Mouse (Mus musculus) liver, embryonic 15.5 days (tissue): ENCODE measurements around the gene Zfp280c. TPM values are rescaled to one million over a fixed set of nuclear protein-coding genes. Genes with fewer than 3 reads are reported as not detected.
A peak's percentile ranks its signal among the peaks of the same experiment; 100 is the strongest.

Experiments
- ATAC-seq: fragments of 200-750 bp; cut with Nextera tagmentation; 2 replicates; pipeline ENCODE4 v1.8.0; 2017; ENCODE audit warnings: moderate number of reproducible peaks, mild to moderate bottlenecking, moderate library complexity; ENCODE audit not compliant: insufficient read depth
- H3K27ac ChIP-seq: fragments of 300-500 bp; sonication (generic); replicated peaks from 2 replicates; pipeline ENCODE4 v1.5.1; 2015; ENCODE audit warnings: mild to moderate bottlenecking, inconsistent platforms
- H3K27me3 ChIP-seq: fragments of 300-500 bp; sonication (generic); 2 replicates; pipeline ENCODE4 v1.6.1; 2015; ENCODE audit warnings: mild to moderate bottlenecking, inconsistent platforms
- H3K36me3 ChIP-seq: fragments of 300-500 bp; sonication (generic); replicated peaks from 2 replicates; pipeline ENCODE4 v1.6.1; 2015; ENCODE audit warnings: moderate library complexity, mild to moderate bottlenecking, inconsistent platforms
- H3K4me1 ChIP-seq: fragments of 300-500 bp; sonication (generic); replicated peaks from 2 replicates; pipeline ENCODE4 v1.6.1; 2015; ENCODE audit warnings: inconsistent platforms
- H3K4me2 ChIP-seq: fragments of 300-500 bp; sonication (generic); 2 replicates; pipeline ENCODE4 v1.6.1; 2015; ENCODE audit warnings: moderate library complexity, mild to moderate bottlenecking, inconsistent platforms
- H3K4me3 ChIP-seq: fragments of 300-500 bp; sonication (generic); replicated peaks from 2 replicates; pipeline ENCODE4 v1.5.1; 2015; ENCODE audit warnings: mild to moderate bottlenecking, inconsistent platforms
- H3K9ac ChIP-seq: fragments of 300-500 bp; sonication (generic); 2 replicates; pipeline ENCODE4 v1.6.1; 2015; ENCODE audit warnings: moderate library complexity, mild to moderate bottlenecking, inconsistent platforms
- H3K9me3 ChIP-seq: fragments of 300-500 bp; sonication (generic); replicated peaks from 2 replicates; pipeline ENCODE4 v1.6.1; 2016; ENCODE audit warnings: inconsistent platforms
- WGBS: fragments of 180-500 bp; shearing (Covaris S2); methylation state at CpG from one replicate; pipeline ENCODE4 v1.1.7; 2015; ENCODE audit warnings: mixed read lengths; ENCODE audit not compliant: insufficient replicate concordance; 5-methylcytosine and 5-hydroxymethylcytosine counted together
- polyA plus RNA-seq: library from polyadenylated mRNA; unstranded; fragments of >200 nt; fragmentation: Nextera tagmentation; extraction: Ambion mirVana; gene quantifications from 2 replicates; pipeline ENCODE4 v1.2.1, GENCODE M21; 2015

Gene Zfp280c
- polyA plus RNA-seq, 1 experiment from 2014 or later, result 2.3 TPM

- WGBS, result 10% methylated on average over 3 of the region's 3 CpGs
- H3K27me3 ChIP-seq, result no peaks in the 10 kb centered on the region; the same call in 1 of the 2 replicates
Observed at GRCm38 (mm10) chrX:48526435-48526834, 67.9 kb downstream of the Zfp280c start.

GRCm38 (mm10) chrX:48525866-48526265, 68.4 kb downstream of the Zfp280c start:
- H3K4me2 ChIP-seq, result no peak overlapping the region
- H3K27me3 ChIP-seq, result no peaks in the 10 kb centered on the region; the same call in 1 of the 2 replicates
- no peak for ATAC-seq
- H3K36me3 ChIP-seq, result no peaks in the 10 kb centered on the region
- H3K27ac ChIP-seq, result no peak overlapping the region
- WGBS, result 50% methylated on average over 8 of the region's 8 CpGs
- no peaks in the 10 kb centered on the region for H3K9me3 ChIP-seq
- H3K4me1 ChIP-seq, result no peaks in the 10 kb centered on the region
- H3K9ac ChIP-seq, result no peak overlapping the region
- no peak overlapping the region for H3K4me3 ChIP-seq

More at GRCm38 (mm10) chrX:48526435-48526834, 67.9 kb downstream of the Zfp280c start:
- no peak overlapping the region for H3K4me2 ChIP-seq
- no peak overlapping the region for H3K9ac ChIP-seq
- H3K9me3 ChIP-seq, result no peaks in the 10 kb centered on the region
- H3K36me3 ChIP-seq, result no peaks in the 10 kb centered on the region
- ATAC-seq, result no peak
- no peak overlapping the region for H3K4me3 ChIP-seq
- no peak overlapping the region for H3K27ac ChIP-seq
- no peaks in the 10 kb centered on the region for H3K4me1 ChIP-seq

- no peak for ATAC-seq
Observed at GRCm38 (mm10) chrX:48525332-48525731, 69.0 kb downstream of the Zfp280c start.

GRCm38 (mm10) chrX:48523512-48523911, 70.8 kb downstream of the Zfp280c start:
- Histone ChIP-seq H3K9me3 (no peaks in the 10 kb centered on the region), H3K4me3 (no peak overlapping the region), H3K36me3 (no peaks in the 10 kb centered on the region), H3K9ac (no peak overlapping the region), H3K27ac (no peak overlapping the region), H3K4me1 (no peaks in the 10 kb centered on the region), H3K4me2 (no peak overlapping the region), H3K27me3 (peaks cover 21% of the 10 kb centered on the region)
- ATAC-seq, result no peak
- WGBS, result 36% methylated on average over 3 of the region's 3 CpGs

More at GRCm38 (mm10) chrX:48525332-48525731, 69.0 kb downstream of the Zfp280c start:
- Histone ChIP-seq H3K4me2 (no peak overlapping the region), H3K36me3 (no peaks in the 10 kb centered on the region), H3K27me3 (peaks cover 4% of the 10 kb centered on the region; the same call in 1 of the 2 replicates), H3K4me3 (no peak overlapping the region), H3K9ac (no peak overlapping the region), H3K27ac (no peak overlapping the region), H3K4me1 (no peaks in the 10 kb centered on the region), H3K9me3 (no peaks in the 10 kb centered on the region)
- 46% methylated on average over 1 of the region's 1 CpGs for WGBS

- no peaks in the 10 kb centered on the region for H3K4me1 ChIP-seq
- H3K36me3 ChIP-seq, result no peaks in the 10 kb centered on the region
- peaks cover 25% of the 10 kb centered on the region for H3K27me3 ChIP-seq
- H3K9me3 ChIP-seq, result no peaks in the 10 kb centered on the region
- no peak for ATAC-seq
- no peak overlapping the region for H3K9ac ChIP-seq
- no peak overlapping the region for H3K27ac ChIP-seq
- H3K4me2 ChIP-seq, result no peak overlapping the region
- H3K4me3 ChIP-seq, result no peak overlapping the region
- 57% methylated on average over 3 of the region's 3 CpGs for WGBS
Observed at GRCm38 (mm10) chrX:48521651-48522050, 72.7 kb downstream of the Zfp280c start.

- WGBS, result 23% methylated on average over 20 of the region's 20 CpGs
- no peak for ATAC-seq
- Histone ChIP-seq H3K36me3 (no peaks in the 10 kb centered on the region), H3K9me3 (no peaks in the 10 kb centered on the region), H3K4me2 (peak overlapping the region; percentile 62), H3K27me3 (peaks cover 25% of the 10 kb centered on the region), H3K4me1 (no peaks in the 10 kb centered on the region), H3K4me3 (peak overlapping the region; percentile 34), H3K27ac (no peak overlapping the region), H3K9ac (no peak overlapping the region)
Observed at GRCm38 (mm10) chrX:48519549-48520085, 74.7 kb downstream of the Zfp280c start.

GRCm38 (mm10) chrX:48518808-48519548, 75.3 kb downstream of the Zfp280c start, which contains the start of gene Rab33a:
Gene Rab33a (plus strand): TSS chrX:48519285.
- ATAC-seq, result no peak
- Histone ChIP-seq H3K36me3 (no peaks in the 10 kb centered on the region), H3K4me3 (peak within 1 kb of the TSS; percentile 34), H3K9me3 (no peaks in the 10 kb centered on the region), H3K27me3 (peaks cover 25% of the 10 kb centered on the region), H3K4me2 (peak within 1 kb of the TSS; percentile 62), H3K4me1 (peaks cover 4% of the 10 kb centered on the region; the same call in 1 of the 2 replicates), H3K27ac (no peak within 1 kb of the TSS), H3K9ac (no peak within 1 kb of the TSS; the same call in 1 of the 2 replicates)
- WGBS, result 11% methylated on average over 33 of the region's 33 CpGs

- ATAC-seq, result no peak
- Histone ChIP-seq H3K4me3 (peak overlapping the region; percentile 34), H3K4me2 (peak overlapping the region; percentile 62), H3K9me3 (no peaks in the 10 kb centered on the region), H3K9ac (no peak overlapping the region), H3K27me3 (peaks cover 25% of the 10 kb centered on the region), H3K27ac (no peak overlapping the region), H3K36me3 (no peaks in the 10 kb centered on the region), H3K4me1 (peaks cover 4% of the 10 kb centered on the region; the same call in 1 of the 2 replicates)
- 35% methylated on average over 15 of the region's 15 CpGs for WGBS
Observed at GRCm38 (mm10) chrX:48518211-48518807, 76.0 kb downstream of the Zfp280c start.

GRCm38 (mm10) chrX:48513824-48514223, 80.5 kb downstream of the Zfp280c start:
- Histone ChIP-seq H3K27me3 (peaks cover 7% of the 10 kb centered on the region; the same call in 1 of the 2 replicates), H3K4me2 (peak overlapping the region; percentile 73), H3K36me3 (no peaks in the 10 kb centered on the region), H3K9ac (peak overlapping the region; percentile 32), H3K4me3 (peak overlapping the region; percentile 70), H3K4me1 (peaks cover 10% of the 10 kb centered on the region), H3K9me3 (no peaks in the 10 kb centered on the region), H3K27ac (0 out of 2 replicates have a peak overlapping the region, but pooled peaks have one; percentile 45)
- no peak for ATAC-seq
- WGBS, result 9% methylated on average over 13 of the region's 13 CpGs

- peak within 1 kb of the TSS; percentile 66 for H3K27ac ChIP-seq
- H3K4me3 ChIP-seq, result peak within 1 kb of the TSS; percentile 70
- peak within 1 kb of the TSS; percentile 62 for H3K9ac ChIP-seq
- peaks cover 1% of the 10 kb centered on the region; the same call in 1 of the 2 replicates for H3K27me3 ChIP-seq
- H3K4me1 ChIP-seq, result peaks cover 10% of the 10 kb centered on the region
- 15% methylated on average over 45 of the region's 45 CpGs for WGBS
- H3K4me2 ChIP-seq, result peak within 1 kb of the TSS; percentile 73
- no peaks in the 10 kb centered on the region for H3K9me3 ChIP-seq
- H3K36me3 ChIP-seq, result no peaks in the 10 kb centered on the region
- ATAC-seq, result peak; percentile 99
Observed at GRCm38 (mm10) chrX:48513166-48513807, 81.0 kb downstream of the Zfp280c start, which contains the start of gene Aifm1. Gene Aifm1 (minus strand): TSS chrX:48513563.
